Mouse (Mus musculus) brain, embryonic 14.5 days (tissue): ENCODE data around the gene Tab2.

Experiments used
- CTCF ChIP-seq: fragments of 200-500 bp; IDR thresholded peaks from 2 replicates; pipeline ENCODE4 v1.5.1; 2012; ENCODE audit warnings: inconsistent platforms, mild to moderate bottlenecking, moderate library complexity, borderline replicate concordance; ENCODE audit not compliant: insufficient read depth, insufficient read length; ENCODE audit errors: extremely low read depth
- POLR2A ChIP-seq: fragments of 200-500 bp; IDR thresholded peaks from 2 replicates; pipeline ENCODE4 v1.6.1; 2012; ENCODE audit warnings: mild to moderate bottlenecking, inconsistent platforms, borderline replicate concordance; ENCODE audit not compliant: poor library complexity, insufficient read depth, insufficient read length, severe bottlenecking; ENCODE audit errors: extremely low read depth

DNA sequence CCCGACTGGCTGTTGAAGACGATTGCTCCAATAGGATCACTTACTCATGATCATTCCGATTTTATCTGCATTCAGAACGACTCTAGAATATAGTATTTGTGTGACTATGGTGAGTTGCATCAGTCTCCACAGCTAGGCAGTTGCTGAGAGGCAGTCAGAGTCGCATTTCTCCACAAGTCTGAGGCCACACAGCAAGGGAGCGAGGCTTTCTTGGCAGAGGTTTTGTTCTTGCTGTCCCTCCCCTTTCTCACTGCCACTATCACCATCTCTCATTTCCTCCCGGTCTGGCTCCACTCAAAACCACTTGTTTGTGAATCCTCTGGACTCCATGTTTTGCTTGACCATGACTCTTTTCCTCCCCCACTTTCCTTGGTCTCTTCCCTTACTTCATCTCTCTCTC is 81.8 kb downstream of the Tab2 start:
- TF ChIP-seq CTCF, result no peak
- no peak for TF ChIP-seq POLR2A
